Mouse (Mus musculus) kidney, postnatal 4 days (tissue): Measurements from ENCODE around the gene Kdm4b.
A peak's percentile ranks its signal among the peaks of the same experiment; 100 is the strongest.

ENCODE experiments used
- DNase-seq, 2 experiments: peaks; one replicate each; pipeline ENCODE4 v3.0.0; 2021; ENCODE audit warnings: mixed read lengths in 2 of 2

Gene Kdm4b

DNA sequence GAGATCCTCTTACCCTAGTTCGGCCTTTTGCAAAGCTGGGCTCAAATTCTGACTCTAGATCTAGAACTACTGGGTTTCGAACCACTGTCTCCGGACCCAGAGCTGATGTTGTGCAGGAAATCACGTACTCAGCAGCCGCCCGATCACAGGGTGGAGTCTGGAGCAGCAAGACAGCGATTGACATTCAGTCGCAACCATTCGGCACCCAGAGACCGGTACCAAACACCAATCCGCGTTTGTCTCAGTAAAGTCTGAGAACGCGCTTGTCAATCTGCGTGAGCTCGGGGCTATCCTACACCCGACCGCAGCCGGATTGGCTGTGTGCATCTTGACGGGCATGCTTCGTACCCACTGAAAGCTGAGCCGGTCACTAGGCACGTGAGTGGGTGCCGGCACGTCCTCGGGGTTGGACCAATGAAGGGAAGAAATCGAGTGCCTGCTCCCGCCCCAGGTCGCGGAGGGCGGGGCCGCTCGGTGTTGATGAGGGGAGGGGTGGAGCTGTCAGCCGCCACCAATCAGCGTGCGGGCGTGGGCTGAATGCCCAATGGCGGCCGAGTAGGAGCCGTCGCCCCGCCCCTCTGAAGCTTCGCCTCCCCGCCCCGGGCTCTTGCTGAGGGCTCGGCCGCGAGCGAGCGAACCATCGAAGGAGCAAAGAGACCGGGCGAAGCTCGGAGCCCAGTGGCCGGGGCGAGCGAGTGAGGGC is at the start of gene Kdm4b:
TSS of gene Kdm4b (plus strand) at position 613 of the 703 bp plus-strand sequence.
- peak; percentile 99 to 100 for DNase-seq

GRCm38 (mm10) chr17:56276643-56277566 is 49.0 kb upstream of the Kdm4b start, which contains the start of gene Ticam1:
Gene Ticam1, minus strand, starts transcription at chr17:56276786.
- DNase-seq = peak; percentile 89 to 95

DNA sequence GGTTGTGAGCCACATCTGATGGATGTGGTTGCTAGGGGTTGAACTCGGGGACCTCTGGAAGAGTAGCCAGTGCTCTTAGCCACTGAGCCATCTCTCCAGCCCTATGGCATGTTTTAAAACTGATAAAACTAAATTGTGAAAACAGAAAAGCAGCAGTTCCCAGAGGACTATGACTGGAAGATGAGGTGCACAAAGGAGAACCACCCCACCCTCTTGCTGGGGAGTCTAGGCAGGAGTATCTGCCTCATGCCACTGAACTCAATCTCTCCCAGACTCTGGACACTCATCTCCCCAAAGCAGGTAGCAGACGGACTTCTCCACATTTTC is 48.3 kb upstream of the Kdm4b start:
- DNase-seq = no peak

GRCm38 (mm10) chr17:56278340-56278739 is 47.5 kb upstream of the Kdm4b start:
- DNase-seq = no peak

- DNase-seq = no peak
Observed at GRCm38 (mm10) chr17:56279481-56280155, 46.2 kb upstream of the Kdm4b start.

GRCm38 (mm10) chr17:56281193-56281592 is 44.7 kb upstream of the Kdm4b start:
- DNase-seq = no peak

DNA sequence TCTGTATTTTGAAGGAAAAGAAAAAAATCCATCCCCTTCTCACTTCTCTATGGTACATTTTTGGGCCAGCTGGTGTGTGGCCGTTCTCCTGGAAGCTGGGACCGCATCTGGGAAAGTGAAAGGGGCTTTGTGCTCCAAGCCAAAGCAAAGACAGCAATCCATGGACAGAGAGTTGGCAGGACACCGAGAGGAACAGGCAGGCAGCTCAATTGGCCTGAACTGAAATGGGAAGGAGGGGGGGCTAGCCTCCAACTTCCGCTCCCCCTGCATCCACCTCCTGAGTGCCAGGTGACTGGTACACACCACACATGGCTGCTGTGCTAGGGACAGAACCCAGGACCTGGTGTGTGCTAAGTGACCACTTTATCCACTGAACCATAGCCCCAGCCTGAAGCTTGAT is 43.1 kb upstream of the Kdm4b start:
- no peak for DNase-seq

DNA sequence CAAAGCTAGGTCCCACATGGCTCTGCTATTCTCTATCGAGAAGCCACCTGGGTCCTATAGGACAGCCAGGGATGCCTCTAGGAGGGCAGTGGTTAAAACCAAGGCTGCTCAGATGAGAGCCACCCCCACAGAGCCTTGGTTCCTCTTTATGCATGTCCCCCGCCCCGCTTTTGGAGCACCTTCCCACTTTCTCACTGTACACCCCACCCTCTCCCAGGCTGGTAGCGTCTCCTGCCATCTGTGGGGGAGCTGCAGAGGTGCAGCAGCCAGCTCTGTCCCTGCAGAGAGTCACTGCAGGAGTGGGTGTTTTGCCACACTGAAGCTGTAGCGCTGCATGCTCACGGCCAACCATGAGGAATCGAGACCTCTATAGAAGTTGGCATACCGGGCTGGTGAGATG is 42.5 kb upstream of the Kdm4b start:
- DNase-seq = no peak

- no peak for DNase-seq
Observed at GRCm38 (mm10) chr17:56285995-56286394, 39.9 kb upstream of the Kdm4b start.

GRCm38 (mm10) chr17:56287830-56288229 is 38.0 kb upstream of the Kdm4b start:
- DNase-seq = peak; percentile 70 to 79

DNA sequence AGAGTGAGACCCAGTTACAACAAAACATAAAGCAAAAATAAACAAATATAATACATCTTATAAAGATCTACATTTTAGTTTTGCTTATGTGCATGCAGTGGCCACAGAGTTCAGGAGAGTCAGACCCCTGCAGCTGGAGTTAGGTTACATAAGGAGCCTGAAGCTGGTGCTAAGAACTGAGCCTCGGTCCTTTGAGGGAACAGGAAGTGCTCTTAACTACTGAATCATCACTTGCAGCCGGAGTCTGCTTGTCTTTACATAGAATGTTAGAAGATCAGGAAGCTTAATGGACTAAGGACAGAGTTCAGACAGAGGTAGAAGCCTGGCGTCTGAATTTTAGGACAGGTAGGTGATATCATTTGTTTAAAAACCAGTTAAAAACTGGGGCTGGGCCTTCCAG is 37.0 kb upstream of the Kdm4b start:
- no peak for DNase-seq

DNA sequence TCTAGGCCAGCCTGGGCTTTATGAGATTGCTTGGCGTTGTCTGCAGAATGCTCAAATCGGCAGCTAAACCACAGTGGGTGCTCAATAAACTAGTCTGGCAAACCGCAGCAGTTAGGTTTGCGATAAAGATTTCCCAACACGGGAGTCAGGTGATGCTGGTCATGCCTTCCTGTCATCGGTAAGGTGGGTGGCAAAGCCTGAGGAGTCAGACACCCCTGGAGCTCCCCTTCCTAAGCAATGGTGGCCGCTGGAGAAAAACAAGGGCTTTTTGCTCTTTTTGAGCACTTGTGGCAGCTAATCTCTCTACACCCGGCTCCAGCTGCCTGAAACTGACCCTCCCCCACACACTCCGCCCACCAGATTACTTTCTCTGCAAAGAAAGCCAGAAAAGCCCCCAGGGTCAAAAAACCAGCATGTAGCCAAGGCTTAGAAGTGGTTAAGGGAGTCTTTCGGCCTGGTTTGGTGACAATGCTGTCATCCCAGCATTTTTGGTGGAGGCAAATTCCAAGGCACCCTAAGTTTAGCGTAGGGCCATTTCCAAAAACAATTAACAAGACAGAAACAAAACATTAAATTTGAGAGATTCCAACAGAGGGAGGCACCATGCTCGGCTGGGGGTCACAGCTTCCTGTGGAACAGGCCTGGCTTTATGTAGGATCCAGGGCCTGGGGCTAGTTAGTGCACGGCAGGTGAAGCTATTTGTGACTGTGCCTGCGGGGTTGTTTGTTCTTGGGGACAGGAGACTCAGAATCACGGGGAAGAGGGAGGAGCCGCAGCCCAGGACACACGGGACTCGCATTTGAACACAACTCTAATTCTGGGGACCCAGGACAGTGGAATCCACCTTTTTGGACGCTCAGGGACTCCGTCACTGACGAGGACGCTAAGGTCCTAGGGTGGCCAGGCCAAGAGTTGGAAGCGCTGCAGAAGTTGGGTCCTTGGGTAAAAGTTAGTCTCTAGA is 36.2 kb upstream of the Kdm4b start:
- peak; percentile 81 to 88 for DNase-seq

GRCm38 (mm10) chr17:56290388-56291170 is 35.3 kb upstream of the Kdm4b start:
- DNase-seq = peak; percentile 99

GRCm38 (mm10) chr17:56291171-56291511 is 34.7 kb upstream of the Kdm4b start:
- peak; percentile 92 to 94 for DNase-seq

- DNase-seq = peak in 1 of 2 experiments; percentile 51
Observed at GRCm38 (mm10) chr17:56291826-56292475, 33.9 kb upstream of the Kdm4b start.

- DNase-seq = no peak
Observed at GRCm38 (mm10) chr17:56292531-56293222, 33.2 kb upstream of the Kdm4b start, which contains the start of gene Plin3. Gene Plin3, minus strand, starts transcription at chr17:56292873.

DNA sequence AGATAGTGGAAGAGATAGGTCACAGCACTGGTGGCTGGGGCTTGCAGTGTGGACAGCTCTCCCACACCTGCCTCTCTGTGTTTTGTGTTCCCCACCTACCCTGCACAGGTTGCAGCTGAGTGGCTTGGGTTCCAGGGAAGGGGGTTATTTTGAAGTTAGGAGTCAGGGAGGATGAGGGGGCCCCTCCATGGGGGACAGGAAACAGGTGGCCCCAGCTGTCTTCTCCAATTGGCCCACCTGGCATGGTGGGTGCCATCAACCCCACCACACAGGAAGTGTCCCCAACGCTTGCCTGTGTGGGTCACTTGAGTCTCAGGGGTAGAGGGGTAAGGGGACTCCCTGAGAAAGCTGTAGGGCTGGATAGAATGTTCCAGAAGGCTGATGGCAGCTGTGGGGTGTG is 32.6 kb upstream of the Kdm4b start:
- DNase-seq = no peak

GRCm38 (mm10) chr17:56294241-56294640 is 31.6 kb upstream of the Kdm4b start:
- no peak for DNase-seq

DNA sequence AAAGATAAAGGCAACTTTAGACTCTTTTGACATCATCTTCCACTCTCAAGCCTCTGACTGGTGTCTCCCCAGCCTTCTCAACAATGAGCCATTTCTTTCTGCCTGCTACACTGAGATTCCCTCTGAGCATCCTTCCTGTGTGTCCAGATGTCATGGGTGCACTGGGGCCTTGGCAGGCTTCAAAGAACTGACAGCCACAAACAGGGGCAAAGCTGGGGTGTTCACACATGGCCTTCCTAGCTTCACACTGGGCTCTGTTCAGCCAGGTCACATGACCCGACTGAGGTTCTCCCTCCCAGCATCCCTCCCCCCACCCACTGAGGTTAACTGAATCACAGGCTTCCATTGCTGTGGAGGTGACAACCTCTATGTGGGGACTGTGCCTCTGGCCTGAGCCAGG is 29.7 kb upstream of the Kdm4b start:
- DNase-seq = no peak

- no peak for DNase-seq
Observed at GRCm38 (mm10) chr17:56298238-56298637, 27.6 kb upstream of the Kdm4b start.
